Mouse (Mus musculus) left cerebral cortex, adult 2 months (tissue): ENCODE measurements around the gene Scrn2. TPM values are rescaled to one million over a fixed set of nuclear protein-coding genes. Genes with fewer than 3 reads are reported as not detected.

ENCODE experiments used
- DNase-seq, 2 experiments: peaks; one replicate each; pipeline ENCODE4 v3.0.0; 2021 to 2022; ENCODE audit warnings: low spot score in 2 of 2, mixed read lengths in 1 of 2; ENCODE audit errors: extremely low spot score in 1 of 2
- H3K27ac ChIP-seq: fragments of 200-600 bp; 2 replicates; pipeline ENCODE4 v1.8.1; 2022
- H3K4me3 ChIP-seq: fragments of 200-600 bp; 2 replicates; pipeline ENCODE4 v1.8.1; 2022
- CTCF ChIP-seq: fragments of 200-600 bp; IDR thresholded peaks from 2 replicates; pipeline ENCODE4 v1.8.1; 2022; ENCODE audit warnings: antibody characterized with exemption, mild to moderate bottlenecking, moderate library complexity
- intact Hi-C: fragments of 180-260 bp; cut with DNase I; formaldehyde crosslinking; loops from one replicate; pipeline ENCODE4 v1.15.1; 2025
- total RNA-seq, 2 experiments: library from RNA; stranded (reverse); gene quantifications; 2 replicates each; pipeline ENCODE4 v1.2.3; 2021

Scrn2 gene
- total RNA-seq, 2 experiments from 2014 or later = 2.8 to 3.4 TPM

DNA sequence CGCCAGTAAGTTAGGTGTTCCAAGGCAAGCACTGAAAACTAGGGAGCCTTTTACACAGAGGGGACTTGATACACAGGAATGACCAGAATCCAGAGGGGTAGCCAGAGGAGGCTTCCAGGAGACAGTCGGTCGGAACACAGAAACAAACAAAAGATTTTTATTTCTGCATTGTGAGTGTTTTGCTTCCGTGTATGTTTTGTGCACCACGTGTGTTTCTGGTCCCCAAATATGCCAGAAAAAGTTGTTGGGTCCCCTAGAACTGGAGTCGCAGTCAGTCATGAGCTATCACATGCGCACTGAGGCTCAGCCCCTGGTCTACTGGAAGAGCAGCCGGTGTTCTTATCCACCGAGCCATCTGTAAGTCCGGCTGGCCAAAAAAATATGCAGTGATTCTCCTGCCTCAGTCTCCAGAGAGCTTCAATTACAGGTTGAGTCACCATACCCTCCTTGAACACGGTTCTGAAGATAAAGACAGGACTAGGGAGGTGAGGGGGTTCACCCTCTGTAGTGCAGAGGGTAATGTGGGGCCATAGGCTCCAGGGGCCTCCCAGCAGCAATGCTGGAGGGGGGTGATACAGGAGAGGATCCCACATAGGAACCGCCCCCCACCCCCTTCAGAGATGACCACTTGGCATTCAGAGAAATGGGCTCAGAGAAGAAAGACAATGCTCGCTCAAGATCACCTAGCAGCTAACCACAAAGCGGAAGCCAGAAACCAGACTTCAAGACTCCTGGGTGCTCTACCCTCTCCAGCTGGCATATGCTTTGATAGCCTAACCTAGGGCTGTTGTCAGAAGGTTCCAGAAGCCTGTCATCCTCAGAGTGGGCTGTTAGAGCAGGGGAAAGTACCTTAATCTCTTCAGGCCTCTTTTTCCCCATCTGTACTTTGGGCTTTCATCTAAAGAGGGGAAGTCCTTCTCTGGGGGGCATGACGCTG, 33.6 kb upstream of the Scrn2 start:
- TF ChIP-seq CTCF = no peak
- DNase-seq = no peak
- intact Hi-C loops = no loop called here
- no peak overlapping the region for H3K4me3 ChIP-seq
- H3K27ac ChIP-seq = no peak overlapping the region

DNA sequence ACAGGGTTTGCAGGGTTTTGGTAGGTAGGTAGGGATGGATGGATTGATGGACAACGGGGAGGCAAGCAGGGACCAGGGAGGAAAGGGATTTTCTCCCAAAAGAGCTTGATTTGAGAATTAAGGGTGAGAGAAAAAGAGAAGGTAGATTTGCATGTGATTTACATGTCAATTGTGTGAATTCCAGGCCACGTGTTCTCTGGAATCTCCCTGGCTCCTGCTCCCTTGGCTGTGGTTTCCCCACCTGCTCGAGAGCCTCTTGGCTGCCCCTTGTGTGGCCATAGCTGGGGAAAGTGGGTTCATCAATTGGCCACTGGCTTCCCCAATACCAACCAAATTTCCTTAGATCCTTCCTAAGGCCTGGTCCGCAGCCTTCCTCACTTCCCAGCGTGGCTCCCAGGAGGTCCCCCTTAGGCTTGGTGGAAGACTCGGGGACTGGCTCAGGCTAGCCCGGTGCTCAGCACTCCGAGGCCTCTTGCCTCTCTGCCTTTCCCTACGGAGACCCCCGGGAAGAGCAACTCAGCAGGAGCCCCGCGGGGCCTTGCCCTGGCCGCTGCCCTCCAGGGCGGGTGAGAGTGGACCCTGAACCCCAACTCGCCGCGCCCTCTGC, 32.9 kb upstream of the Scrn2 start:
- DNase-seq = no peak
- intact Hi-C loops = no loop called here
- no peak for TF ChIP-seq CTCF
- Histone ChIP-seq H3K27ac (peak overlapping the region; percentile 40; the same call in 1 of the 2 replicates), H3K4me3 (peak overlapping the region; percentile 43)

DNA sequence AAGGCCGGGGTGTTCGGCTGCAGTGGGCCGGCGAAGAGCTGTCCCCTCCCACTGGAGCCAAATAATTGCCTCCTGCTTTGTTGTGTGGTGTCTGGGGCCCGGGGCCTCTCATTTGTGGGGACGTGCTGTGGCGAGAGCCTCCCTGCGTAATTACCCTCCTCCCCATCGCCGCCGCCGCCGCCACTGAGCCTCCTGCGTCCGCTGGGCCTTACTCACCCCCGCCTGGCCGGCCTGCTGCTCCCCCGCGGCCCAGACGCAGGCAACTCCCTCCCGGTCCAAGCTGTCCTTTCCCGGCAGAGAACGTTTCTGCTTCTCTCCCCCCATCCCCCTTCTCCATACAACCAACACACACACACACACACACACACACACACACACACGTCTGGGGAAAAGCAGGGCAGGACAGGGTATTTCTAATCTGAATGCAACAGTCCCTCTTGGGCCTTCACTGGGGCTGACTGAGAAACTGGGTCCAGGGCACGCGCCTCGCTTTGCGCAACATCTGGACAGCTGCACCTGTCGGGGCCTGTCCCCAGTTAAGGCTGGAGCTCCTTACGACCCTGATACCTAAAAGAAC, 32.3 kb upstream of the Scrn2 start:
- DNase-seq = peak in 1 of 2 experiments; percentile 44
- Histone ChIP-seq H3K4me3 (peak overlapping the region; percentile 43), H3K27ac (peak overlapping the region; percentile 40; the same call in 1 of the 2 replicates)
- TF ChIP-seq CTCF = no peak
- intact Hi-C loops = no loop called here

DNA sequence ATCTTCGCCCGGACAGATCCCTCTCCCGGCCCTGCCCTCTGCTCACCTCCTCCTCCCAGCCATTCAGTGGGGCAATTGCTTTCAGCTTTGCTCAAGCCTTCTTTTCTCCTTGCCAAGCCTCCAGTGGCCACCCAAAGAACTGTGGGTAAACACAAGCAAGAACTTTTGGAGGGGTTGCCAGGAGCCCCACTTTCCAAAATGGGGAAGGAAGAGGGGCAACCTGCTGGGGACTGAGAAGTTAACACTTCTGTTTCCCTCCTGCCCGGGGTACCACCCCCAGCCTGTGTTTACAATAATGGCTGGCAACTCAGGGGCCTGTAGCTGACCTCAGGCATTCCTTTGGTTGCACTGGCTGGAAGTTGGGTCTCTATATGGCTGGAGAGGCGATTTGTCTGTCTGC, 26.6 kb upstream of the Scrn2 start:
- H3K4me3 ChIP-seq = no peak overlapping the region
- intact Hi-C loops = no loop called here
- no peak overlapping the region for H3K27ac ChIP-seq
- TF ChIP-seq CTCF = no peak
- no peak for DNase-seq

DNA sequence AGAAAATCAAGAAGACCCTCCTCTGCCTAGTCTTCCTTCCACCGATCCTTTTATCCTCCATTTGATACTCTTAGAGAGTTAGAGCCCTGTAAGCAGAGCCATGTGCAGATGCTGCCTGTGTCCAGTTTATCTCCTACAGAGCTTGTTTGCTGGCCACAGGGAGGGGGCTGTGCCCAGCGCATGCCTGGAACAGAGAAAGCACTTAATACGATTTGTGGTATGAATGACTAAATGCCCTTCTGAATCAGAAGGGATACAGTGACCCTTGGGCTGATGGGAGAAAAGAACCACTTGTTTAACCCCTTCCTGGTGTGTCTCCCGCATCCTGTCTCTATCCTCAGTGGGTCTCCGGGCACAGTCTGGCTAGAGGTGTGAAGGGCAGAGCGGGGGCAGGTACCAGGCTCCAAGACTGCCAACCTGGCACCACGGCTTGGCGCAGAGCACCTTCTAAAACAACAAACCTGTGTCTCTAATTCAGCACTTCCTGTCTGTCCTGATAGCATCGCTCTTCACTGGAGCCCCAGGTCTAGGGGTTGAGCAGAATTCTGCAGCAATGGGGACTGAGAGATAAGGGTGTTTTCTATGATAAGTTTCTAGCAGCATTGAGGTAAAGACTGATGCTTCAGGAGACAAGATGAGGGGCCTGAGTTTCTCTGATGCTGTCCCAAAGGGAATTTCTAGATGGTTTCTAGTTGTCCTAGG, 22.5 kb upstream of the Scrn2 start:
- no peak for DNase-seq
- Histone ChIP-seq H3K4me3 (no peak overlapping the region), H3K27ac (no peak overlapping the region)
- no peak for TF ChIP-seq CTCF
- intact Hi-C loops = no loop called here

DNA sequence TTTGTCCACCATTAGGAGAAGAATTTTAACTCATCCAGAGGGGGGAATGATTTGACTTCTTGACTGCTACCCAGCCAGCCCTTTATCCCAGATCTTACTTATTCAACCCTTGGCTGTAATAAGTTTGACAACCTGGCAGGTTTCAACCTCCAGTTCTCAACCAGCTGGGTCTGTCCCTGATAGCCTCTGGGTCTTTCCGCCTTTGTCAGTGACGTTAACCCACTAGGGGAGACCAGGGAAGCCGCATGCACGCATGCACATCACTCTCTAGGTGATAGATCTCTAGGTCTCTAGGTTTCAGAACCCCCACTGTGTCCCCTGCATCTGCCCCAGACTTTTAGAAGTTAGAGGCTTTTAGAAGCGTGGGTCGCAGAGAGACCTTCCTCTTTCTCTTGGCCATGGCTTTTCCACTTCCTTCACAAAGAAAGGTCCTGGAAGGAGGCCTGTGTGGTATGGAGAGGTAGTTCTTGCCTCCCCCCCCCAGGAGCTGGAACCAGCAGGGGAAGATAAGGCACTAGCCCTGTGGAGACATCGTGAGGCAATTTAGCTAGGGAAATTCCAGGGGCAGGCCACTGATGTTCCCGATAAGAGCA, 20.4 kb upstream of the Scrn2 start:
- H3K4me3 ChIP-seq = no peak overlapping the region
- DNase-seq = no peak
- intact Hi-C loops = no loop called here
- TF ChIP-seq CTCF = no peak
- no peak overlapping the region for H3K27ac ChIP-seq

DNA sequence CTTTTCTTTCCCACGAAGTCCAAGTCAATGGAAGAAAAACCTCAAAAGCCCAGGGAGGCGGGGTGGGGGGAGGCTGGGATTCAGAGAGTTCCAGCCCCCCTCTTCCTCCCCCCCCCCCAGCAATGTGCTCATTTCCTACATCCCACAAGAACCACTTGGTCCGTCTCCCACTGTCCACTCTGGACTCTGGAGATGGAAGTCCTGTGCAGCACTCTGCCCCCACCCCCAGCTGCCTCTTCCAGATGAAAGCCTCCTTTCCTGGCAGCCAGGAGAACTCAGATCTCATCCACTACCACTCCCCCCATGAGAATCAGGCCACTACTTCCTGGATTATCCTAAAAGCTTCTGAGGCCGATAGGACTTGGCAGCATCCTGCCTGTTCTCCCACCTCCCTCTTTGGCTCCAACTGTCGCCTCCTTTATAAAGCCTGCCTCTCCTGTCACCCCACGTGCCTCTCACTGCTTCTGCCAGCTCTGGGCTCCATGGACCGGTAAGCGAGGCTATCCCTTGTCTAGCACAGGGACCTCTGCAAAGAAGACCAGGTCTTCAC, 16.5 kb upstream of the Scrn2 start, which contains the start of gene Sp6:
Sp6 (plus strand) TSS at position 274 of the 550 bp plus-strand sequence.
- Histone ChIP-seq H3K27ac (no peak within 1 kb of the TSS), H3K4me3 (no peak within 1 kb of the TSS)
- no peak for DNase-seq
- TF ChIP-seq CTCF = no peak
- intact Hi-C loops = no loop called here

DNA sequence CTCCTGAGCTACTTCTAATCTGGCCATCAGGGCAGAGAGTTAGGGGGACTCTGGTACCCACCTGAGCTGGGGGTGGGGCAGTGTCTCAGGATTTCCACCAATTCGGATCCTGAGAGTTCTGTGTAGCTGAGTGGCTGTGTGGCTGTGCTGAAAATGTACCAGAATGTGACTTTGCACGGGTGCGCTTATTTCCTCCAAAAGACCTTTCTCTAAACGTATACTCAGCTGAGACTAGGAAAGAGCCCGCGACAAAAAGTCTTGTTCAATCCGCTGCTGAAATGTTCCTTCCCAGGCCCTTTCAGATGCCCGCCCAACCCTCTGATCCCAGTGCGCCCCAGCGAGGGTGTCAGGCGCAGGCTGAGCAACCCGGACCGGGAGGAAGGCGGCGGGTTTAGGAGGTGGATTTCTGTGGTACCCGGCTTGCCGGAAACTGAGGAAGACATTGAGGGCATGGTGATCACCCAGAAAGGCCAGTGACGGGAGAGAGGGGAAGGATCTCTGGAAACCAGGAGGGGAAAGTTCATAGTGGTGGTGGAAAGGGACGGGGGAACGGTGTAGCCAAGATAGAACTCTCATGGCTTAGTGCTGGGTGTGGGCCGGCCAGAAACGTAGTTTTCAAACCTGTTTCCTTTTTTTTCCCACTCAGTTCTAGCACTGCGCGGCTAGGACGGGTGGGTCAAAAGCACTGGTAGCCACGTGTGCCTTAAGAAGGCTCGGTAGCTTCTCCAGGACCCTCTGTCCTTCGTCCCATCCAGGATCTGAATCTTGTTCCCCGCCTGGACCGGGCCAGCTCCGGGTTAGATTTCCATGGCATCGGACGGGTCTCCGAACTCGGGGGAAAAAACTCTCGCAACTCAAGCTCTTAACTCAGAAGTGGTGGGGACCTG, 11.8 kb upstream of the Scrn2 start:
- DNase-seq = no peak
- intact Hi-C loops = no loop called here
- no peak overlapping the region for H3K4me3 ChIP-seq
- H3K27ac ChIP-seq = no peak overlapping the region
- TF ChIP-seq CTCF = no peak

DNA sequence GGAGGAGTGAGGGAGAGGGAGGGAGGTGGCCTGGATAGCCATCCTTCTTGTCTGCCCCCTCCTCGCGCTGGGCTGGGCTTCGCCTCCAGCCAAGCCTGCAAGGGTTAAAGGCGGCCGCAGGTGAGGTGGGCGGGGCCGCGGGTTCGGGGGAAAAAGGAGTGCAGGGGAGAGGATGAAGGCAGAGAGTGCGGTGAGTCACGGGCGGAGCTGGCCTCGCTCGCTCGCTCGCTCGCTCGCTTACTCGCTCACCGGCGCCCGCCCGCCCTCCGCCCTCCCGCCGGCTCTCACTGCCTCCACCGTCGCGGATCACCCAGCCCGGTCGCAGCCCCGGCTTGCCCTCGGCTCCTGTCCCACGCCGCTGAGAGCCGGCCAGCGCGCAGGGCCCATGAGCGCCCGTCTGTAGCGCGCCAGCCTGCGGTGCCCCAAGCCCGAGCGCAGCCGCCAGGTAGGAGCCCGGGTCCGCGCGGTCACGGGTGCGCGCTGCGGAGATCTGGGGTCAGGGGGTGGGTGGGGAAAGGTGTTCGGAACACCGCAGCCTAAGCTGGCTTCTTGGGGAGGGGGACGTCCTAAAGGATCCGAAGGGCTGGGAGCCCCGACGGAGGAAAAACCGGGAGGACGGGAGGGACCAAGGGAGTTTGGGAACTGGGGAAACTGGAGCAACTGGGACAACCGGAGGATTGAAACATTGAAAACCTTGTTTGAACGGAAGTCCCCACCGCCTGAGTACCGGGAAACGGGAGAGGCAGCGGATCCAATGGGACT, 11.0 kb upstream of the Scrn2 start:
- no peak overlapping the region for H3K4me3 ChIP-seq
- intact Hi-C loops = no loop called here
- TF ChIP-seq CTCF = no peak
- no peak overlapping the region for H3K27ac ChIP-seq
- DNase-seq = no peak

DNA sequence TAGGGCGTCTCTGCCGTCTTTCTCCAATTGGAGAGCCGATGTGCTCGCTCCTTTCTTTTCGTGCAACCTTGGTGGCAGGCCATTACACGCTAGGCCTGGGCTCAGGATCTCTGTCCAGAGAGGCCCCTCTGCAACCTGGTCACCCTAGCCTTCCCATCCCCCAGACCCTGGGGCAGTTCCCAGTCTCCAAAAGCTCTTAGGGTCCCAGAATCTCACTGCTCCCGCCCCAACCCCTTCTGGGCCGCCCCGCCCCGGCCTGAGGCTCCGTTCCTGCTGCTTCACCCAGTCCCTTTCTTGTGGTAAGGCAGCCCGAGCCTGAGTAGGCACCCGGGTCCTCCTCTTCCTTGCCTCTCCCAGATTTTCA, 10.4 kb upstream of the Scrn2 start:
- intact Hi-C loops = no loop called here
- no peak overlapping the region for H3K4me3 ChIP-seq
- no peak for TF ChIP-seq CTCF
- no peak overlapping the region for H3K27ac ChIP-seq
- no peak for DNase-seq
